In genomic region chr5:135709716-135710115, GRCm38 (mm10) we compare ENCODE assay signal across 23 mouse cellular contexts.
"Had no signal": no experiment of that assay in that cellular context is flagged by ENCODE, and none has a peak within 500 bp of the region (broad histone marks: within the 10 kb centered on the region; RNA-seq: fewer than 3 reads in every experiment).

No protein-coding gene starts in this region.

- H3K4me3 ChIP-seq: layer of hippocampus, adult 2 months; limb, embryonic 10.5 days; limb, embryonic 13.5 days; midbrain, embryonic 12.5 days; neural tube, embryonic 12.5 days; neural tube, embryonic 15.5 days had no signal

- ATAC-seq: liver, postnatal 0 days; lung, postnatal 0 days; midbrain, embryonic 16.5 days had no signal

- DNase-seq: kidney, adult 2 months; kidney, postnatal 25 days; layer of hippocampus, adult 9-11 months; liver; liver, postnatal 0 days; lung, embryonic 14.5 days; right cerebral cortex, adult 18-20 months; right cerebral cortex, postnatal 14 days; right cerebral cortex, postnatal 4 days; thymus, adult 2 months; thymus, postnatal 14 days; thymus, postnatal 4 days had no signal

- H3K27ac ChIP-seq: kidney, postnatal 0 days; limb, embryonic 10.5 days; limb, embryonic 13.5 days; liver, embryonic 14.5 days; midbrain, embryonic 12.5 days; neural tube, embryonic 12.5 days; neural tube, embryonic 15.5 days; stomach, postnatal 0 days had no signal
